Mouse (Mus musculus) midbrain, embryonic 16.5 days (tissue): ENCODE results near the gene Tmem259. TPM values are rescaled to one million over a fixed set of nuclear protein-coding genes. Genes with fewer than 3 reads are reported as not detected.

ENCODE experiments used
- ATAC-seq: fragments of 200-750 bp; cut with Nextera tagmentation; 2 replicates; pipeline ENCODE4 v1.8.0; 2017; ENCODE audit warnings: moderate TSS enrichment
- H3K27ac ChIP-seq: fragments of 300-500 bp; sonication (generic); 2 replicates; pipeline ENCODE4 v1.5.1; 2014; ENCODE audit warnings: mild to moderate bottlenecking, low read length, mixed read lengths
- H3K27me3 ChIP-seq: fragments of 300-500 bp; sonication (generic); 2 replicates; pipeline ENCODE4 v1.6.1; 2014; ENCODE audit warnings: low read depth, low read length, mixed read lengths; ENCODE audit not compliant: control insufficient read depth, insufficient read depth
- H3K36me3 ChIP-seq: fragments of 300-500 bp; sonication (generic); 2 replicates; pipeline ENCODE4 v1.6.1; 2014; ENCODE audit warnings: mild to moderate bottlenecking, low read length, moderate library complexity, mixed read lengths; ENCODE audit not compliant: control insufficient read depth, insufficient read depth
- H3K4me1 ChIP-seq: fragments of 300-500 bp; sonication (generic); 2 replicates; pipeline ENCODE4 v1.6.1; 2014; ENCODE audit warnings: mild to moderate bottlenecking, low read length, mixed read lengths; ENCODE audit not compliant: control insufficient read depth, insufficient read depth
- H3K4me2 ChIP-seq: fragments of 300-500 bp; sonication (generic); 2 replicates; pipeline ENCODE4 v1.6.1; 2014; ENCODE audit warnings: mild to moderate bottlenecking, low read length, mixed read lengths
- H3K4me3 ChIP-seq: fragments of 300-500 bp; sonication (generic); 2 replicates; pipeline ENCODE4 v1.5.1; 2014; ENCODE audit warnings: low read depth, mild to moderate bottlenecking, low read length, moderate library complexity, mixed read lengths
- H3K9ac ChIP-seq: fragments of 300-500 bp; sonication (generic); 2 replicates; pipeline ENCODE4 v1.6.1; 2014; ENCODE audit warnings: low read depth, low read length, mixed read lengths
- H3K9me3 ChIP-seq: fragments of 300-500 bp; sonication (generic); replicated peaks from 2 replicates; pipeline ENCODE4 v1.6.1; 2014; ENCODE audit warnings: mild to moderate bottlenecking, low read length, mixed read lengths; ENCODE audit not compliant: control insufficient read depth, poor library complexity, severe bottlenecking
- WGBS: fragments of 180-500 bp; shearing (Covaris S2); extraction: QIAGEN DNeasy Blood & Tissue Kit; methylation state at CpG from one replicate; pipeline ENCODE4 v1.1.7; 2014; 5-methylcytosine and 5-hydroxymethylcytosine counted together
- polyA plus RNA-seq: library from polyadenylated mRNA; unstranded; fragments of >200 nt; fragmentation: Nextera tagmentation; extraction: Ambion mirVana; gene quantifications from 2 replicates; pipeline ENCODE4 v1.2.1, GENCODE M21; 2015

Tmem259 gene
- polyA plus RNA-seq, 1 experiment from 2014 or later: 16.2 TPM

- Histone ChIP-seq H3K9me3 (no peaks in the 10 kb centered on the region), H3K9ac (peak overlapping the region; percentile 90), H3K4me2 (peak overlapping the region; percentile 93), H3K4me1 (peaks cover 31% of the 10 kb centered on the region), H3K36me3 (no peaks in the 10 kb centered on the region), H3K27ac (peak overlapping the region; percentile 15; the same call in 1 of the 2 replicates), H3K4me3 (peak overlapping the region; percentile 100), H3K27me3 (peaks cover 25% of the 10 kb centered on the region)
- ATAC-seq: no peak; the same call in 1 of the 2 replicates
- WGBS: 11% methylated on average over 14 of the region's 15 CpGs
These were observed 58.2 kb downstream of the Tmem259 start for GRCm38 (mm10) chr10:79925785-79926490.

- Histone ChIP-seq H3K9me3 (no peaks in the 10 kb centered on the region), H3K4me3 (peak overlapping the region; percentile 3; the same call in 1 of the 2 replicates), H3K36me3 (no peaks in the 10 kb centered on the region), H3K9ac (no peak overlapping the region), H3K27me3 (peaks cover 32% of the 10 kb centered on the region), H3K27ac (0 out of 2 replicates have a peak overlapping the region, but pooled peaks have one; percentile 15), H3K4me2 (peak overlapping the region; percentile 93), H3K4me1 (peaks cover 37% of the 10 kb centered on the region)
- 10% methylated on average over 29 of the region's 29 CpGs for WGBS
- no peak for ATAC-seq
These were observed 58.9 kb downstream of the Tmem259 start for GRCm38 (mm10) chr10:79924998-79925784.

Other genes starting within 250 kb of the Tmem259 start
- gene Polrmt, start 237.7 kb downstream of the Tmem259 start, polyA plus RNA-seq: 45.3 and 45.9 TPM in 2 replicates
- 1.8 TPM in 2 replicates for gene Fgf22, start 229.3 kb downstream of the Tmem259 start, polyA plus RNA-seq
- gene Rnf126, start 217.4 kb downstream of the Tmem259 start, polyA plus RNA-seq: 90.2 and 92.3 TPM in 2 replicates
- gene Fstl3, start 207.1 kb downstream of the Tmem259 start, polyA plus RNA-seq: 2.2 and 3.5 TPM in 2 replicates
- 0.19 TPM in 2 replicates for gene Prss57, start 193.4 kb downstream of the Tmem259 start, polyA plus RNA-seq
- 318 and 333 TPM in 2 replicates for gene Palm, start 190.8 kb downstream of the Tmem259 start, polyA plus RNA-seq
- 0.34 and 0.73 TPM in 2 replicates for gene Misp, start 163.3 kb downstream of the Tmem259 start, polyA plus RNA-seq
- 58.8 and 65.1 TPM in 2 replicates for gene Ptbp1, start 129.9 kb downstream of the Tmem259 start, polyA plus RNA-seq
- 12.5 and 12.7 TPM in 2 replicates for gene Prtn3, start 109.9 kb downstream of the Tmem259 start, polyA plus RNA-seq
- 471 and 472 TPM in 2 replicates for gene Plppr3, start 109.7 kb downstream of the Tmem259 start, polyA plus RNA-seq
- not detected in 2 replicates for gene Elane, start 98.1 kb downstream of the Tmem259 start, polyA plus RNA-seq
- 0.20 TPM in 1 of 2 replicates, not detected in the other for gene Cfd, start 93.5 kb downstream of the Tmem259 start, polyA plus RNA-seq
- gene Med16, start 75.4 kb downstream of the Tmem259 start, polyA plus RNA-seq: 55.4 and 56.6 TPM in 2 replicates
- gene Gm26602, start 73.5 kb downstream of the Tmem259 start, polyA plus RNA-seq: 2.6 and 13.4 TPM in 2 replicates
- gene Kiss1r, start 67.4 kb downstream of the Tmem259 start, polyA plus RNA-seq: 3.5 and 3.8 TPM in 2 replicates
- gene R3hdm4, start 63.1 kb downstream of the Tmem259 start, polyA plus RNA-seq: 273 and 293 TPM in 2 replicates
- gene Arid3a, start 57.3 kb downstream of the Tmem259 start, polyA plus RNA-seq: 1.7 and 2.2 TPM in 2 replicates
- gene Wdr18, start 24.2 kb downstream of the Tmem259 start, polyA plus RNA-seq: 79.5 and 89.4 TPM in 2 replicates
- gene Grin3b, start 13.6 kb downstream of the Tmem259 start, polyA plus RNA-seq: 0.20 and 0.28 TPM in 2 replicates
- gene Cnn2, start 4.3 kb upstream of the Tmem259 start, polyA plus RNA-seq: 25.7 and 26.2 TPM in 2 replicates
- 4.1 and 4.8 TPM in 2 replicates for gene Abca7, start 12.2 kb upstream of the Tmem259 start, polyA plus RNA-seq
- gene Arhgap45, start 32.3 kb upstream of the Tmem259 start, polyA plus RNA-seq: 1.2 TPM in 2 replicates
- gene Polr2e, start 55.5 kb upstream of the Tmem259 start, polyA plus RNA-seq: 124 and 131 TPM in 2 replicates
- 509 and 552 TPM in 2 replicates for gene Gpx4, start 62.8 kb upstream of the Tmem259 start, polyA plus RNA-seq
- gene Sbno2, start 121.2 kb upstream of the Tmem259 start, polyA plus RNA-seq: 11.6 and 12.5 TPM in 2 replicates
- gene Stk11, start 131.5 kb upstream of the Tmem259 start, polyA plus RNA-seq: 14.2 and 15.4 TPM in 2 replicates
- 433 and 454 TPM in 2 replicates for gene Atp5d, start 154.3 kb upstream of the Tmem259 start, polyA plus RNA-seq
- gene Cbarp, start 156.5 kb upstream of the Tmem259 start, polyA plus RNA-seq: 70.3 and 81.6 TPM in 2 replicates
- 15.5 and 21.1 TPM in 2 replicates for gene Midn, start 163.9 kb upstream of the Tmem259 start, polyA plus RNA-seq
- gene Cirbp, start 181.7 kb upstream of the Tmem259 start, polyA plus RNA-seq: 380 and 398 TPM in 2 replicates
- 11.0 and 11.4 TPM in 2 replicates for gene 1600002K03Rik, start 188.6 kb upstream of the Tmem259 start, polyA plus RNA-seq
- gene Efna2, start 195.2 kb upstream of the Tmem259 start, polyA plus RNA-seq: 37.3 and 43.3 TPM in 2 replicates
- 47.8 and 51.1 TPM in 2 replicates for gene Mum1, start 242.1 kb upstream of the Tmem259 start, polyA plus RNA-seq